Mouse (Mus musculus) spleen, postnatal 4 days (tissue): ENCODE data around the gene Abhd17a.
A peak's percentile ranks its signal among the peaks of the same experiment; 100 is the strongest.

Experiments used
- DNase-seq, 2 experiments: peaks; one replicate each; pipeline ENCODE4 v3.0.0; 2022; ENCODE audit warnings: low spot score in 2 of 2

The Abhd17a gene

DNA sequence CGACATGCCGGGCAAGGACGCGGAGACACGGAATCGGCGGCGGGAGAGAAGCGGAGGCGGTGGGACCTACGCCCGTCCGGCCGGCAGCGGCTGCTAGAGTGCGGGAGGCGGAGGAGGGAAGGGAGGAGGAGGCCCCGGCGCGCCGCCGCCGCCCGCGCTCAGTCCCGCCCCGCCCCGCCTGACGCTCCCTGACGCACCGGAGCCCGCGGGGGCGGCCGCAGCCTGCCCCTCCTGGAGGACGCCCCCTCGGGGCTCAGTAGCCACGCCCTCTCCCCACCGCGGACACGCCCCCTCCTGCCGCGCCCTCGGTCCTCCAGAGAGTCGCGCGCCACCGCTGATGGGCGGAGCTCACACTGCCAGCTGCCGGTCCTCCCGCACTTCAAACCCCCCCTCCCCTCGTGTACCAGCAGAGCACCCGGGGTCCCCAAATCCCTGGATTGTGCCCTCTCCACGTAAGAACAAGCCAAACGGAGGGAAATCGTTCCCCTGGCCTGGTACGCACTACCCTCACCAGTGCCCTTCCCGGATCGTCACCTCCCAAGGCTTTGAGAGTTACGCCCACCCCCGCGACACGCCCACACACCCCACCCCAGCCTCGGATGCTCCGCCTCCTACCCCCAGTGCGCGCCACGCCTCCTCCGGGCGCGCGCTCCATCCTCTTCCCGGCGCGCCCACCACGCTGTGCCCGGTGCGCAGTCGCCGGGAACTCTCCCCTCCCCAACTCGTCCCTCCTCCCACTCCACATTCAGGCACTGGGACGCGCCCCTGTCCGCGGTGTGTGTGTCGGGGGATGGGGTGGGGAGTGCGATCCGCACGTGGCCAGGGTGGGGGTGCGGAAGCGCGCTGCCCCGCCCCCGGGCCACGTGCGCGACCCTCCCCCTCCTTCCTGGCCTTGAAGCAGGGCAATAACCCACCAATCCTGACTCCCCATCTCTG, 12.7 kb downstream of the Abhd17a start, which contains the start of gene Klf16:
Klf16 (minus strand) TSS at position 127 of the 936 bp plus-strand sequence.
- DNase-seq: peak; percentile 100

DNA sequence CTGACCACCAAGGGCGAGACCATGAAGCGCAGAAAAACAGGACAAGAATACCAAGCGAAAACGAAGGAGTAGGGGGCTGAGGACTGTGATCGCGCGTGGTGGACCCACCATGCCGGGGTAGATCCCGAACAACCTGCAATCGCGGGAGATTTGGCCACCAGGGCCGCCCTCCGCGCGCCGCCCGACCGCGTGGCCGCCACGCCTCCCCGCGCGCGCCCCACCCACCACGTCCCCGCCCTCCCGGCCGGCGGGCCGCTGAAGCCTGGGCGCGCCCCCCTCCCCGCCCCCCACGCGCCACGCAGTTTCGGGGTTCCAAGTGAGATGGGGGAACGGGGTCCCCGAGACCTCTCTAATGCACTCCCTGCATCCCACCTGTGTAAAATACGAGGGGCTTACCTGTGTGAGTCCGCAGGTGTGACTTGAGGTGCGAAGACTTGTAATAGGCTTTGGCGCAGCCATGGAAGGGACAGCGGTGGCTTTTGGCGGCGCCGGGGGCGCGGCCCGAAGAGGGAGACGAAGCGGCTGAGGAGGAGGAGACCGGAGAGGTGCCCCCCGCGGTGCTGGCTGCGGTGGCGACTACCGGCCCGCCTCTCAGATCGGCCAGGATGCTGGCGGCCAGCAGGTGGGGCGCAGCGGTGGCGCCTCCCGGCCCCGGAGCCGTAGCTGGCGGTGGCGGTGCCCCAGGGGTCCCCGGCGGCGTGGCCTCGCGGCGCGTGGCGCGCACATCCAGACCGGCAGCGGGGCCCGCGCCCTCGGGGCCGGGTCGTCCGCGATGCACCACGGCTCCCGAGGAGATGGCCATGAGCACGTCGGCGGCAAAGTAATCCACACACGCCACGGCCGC, 13.6 kb downstream of the Abhd17a start:
- DNase-seq: peak; percentile 79 to 90

DNA sequence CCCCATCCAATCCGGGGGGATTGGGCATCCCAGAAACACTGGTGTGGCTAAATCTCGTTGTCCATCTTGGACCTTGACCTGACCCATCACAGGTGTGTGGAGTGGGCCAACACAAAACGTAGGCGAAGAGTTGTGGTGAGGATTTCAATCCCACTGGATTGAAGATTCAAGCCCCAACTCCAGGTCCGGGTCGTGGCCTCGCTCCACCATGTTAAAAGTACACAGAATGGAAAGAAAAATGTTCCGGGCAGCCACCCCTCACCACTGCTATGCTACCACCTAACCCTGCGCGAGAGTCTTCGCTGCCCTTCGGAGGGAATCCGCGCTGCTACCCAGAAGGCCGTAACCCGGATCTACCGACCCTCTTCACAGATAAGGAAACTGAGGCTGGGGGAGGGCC, 14.2 kb downstream of the Abhd17a start:
- DNase-seq: peak in 1 of 2 experiments; percentile 70

DNA sequence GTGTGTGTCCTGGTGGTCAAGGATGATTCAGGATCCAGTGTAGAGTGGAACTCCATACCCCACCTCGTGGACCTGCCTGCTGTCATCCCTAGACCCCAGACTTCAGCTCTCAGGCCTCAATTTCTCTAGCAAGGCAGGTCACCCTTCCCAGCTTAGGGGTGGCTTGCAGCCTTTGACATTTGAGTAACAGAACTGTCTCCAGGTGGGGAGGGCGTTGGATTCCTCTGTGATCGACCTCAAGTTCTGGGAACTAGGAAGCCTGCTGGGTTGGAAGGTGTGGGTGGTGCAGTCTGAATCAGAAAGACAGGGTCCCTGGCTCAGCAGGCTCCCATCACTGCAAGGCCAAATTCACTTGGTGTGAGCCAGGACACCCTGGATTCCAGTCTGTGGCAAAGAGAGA, 15.2 kb downstream of the Abhd17a start:
- no peak for DNase-seq

DNA sequence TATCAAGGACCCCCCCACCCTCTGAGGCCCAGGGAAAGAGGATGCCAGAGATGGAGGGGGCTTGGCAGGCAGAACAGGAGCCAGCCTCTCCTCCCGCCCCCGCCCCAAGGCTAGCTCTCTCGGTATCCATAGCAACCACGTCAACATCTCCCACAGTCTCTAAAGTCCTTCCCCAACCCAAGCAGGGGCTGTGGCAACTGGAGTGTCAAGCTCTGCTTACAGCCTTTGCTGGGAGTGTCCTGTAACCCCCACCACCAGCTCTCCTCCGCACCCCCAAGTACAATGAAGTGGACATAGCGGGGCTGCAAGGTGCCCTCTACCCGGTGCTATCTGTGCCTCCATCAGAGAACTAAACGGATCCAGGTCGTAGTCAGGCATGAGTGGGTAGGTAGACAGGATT, 16.2 kb downstream of the Abhd17a start:
- no peak for DNase-seq

DNA sequence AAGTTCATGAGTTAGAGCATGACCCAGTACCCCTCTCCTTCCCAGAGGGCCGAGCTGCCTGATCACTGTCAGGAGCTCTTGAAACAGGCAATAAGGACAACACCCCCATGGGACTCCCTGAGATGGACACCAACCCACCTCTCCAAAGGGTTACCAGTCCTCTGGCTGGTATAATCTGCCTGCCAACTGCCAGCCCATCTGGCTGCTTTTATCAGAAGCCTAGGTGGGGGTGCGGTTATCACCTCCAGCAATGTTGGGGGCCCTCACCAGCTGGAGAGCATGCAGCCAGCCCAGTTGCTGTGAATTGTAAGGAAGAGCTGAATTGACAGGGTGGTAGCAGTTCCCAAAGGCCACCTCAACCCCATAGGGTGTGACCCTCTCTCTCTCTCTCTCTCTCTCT, 17.7 kb downstream of the Abhd17a start:
- DNase-seq: peak; percentile 78 to 81

DNA sequence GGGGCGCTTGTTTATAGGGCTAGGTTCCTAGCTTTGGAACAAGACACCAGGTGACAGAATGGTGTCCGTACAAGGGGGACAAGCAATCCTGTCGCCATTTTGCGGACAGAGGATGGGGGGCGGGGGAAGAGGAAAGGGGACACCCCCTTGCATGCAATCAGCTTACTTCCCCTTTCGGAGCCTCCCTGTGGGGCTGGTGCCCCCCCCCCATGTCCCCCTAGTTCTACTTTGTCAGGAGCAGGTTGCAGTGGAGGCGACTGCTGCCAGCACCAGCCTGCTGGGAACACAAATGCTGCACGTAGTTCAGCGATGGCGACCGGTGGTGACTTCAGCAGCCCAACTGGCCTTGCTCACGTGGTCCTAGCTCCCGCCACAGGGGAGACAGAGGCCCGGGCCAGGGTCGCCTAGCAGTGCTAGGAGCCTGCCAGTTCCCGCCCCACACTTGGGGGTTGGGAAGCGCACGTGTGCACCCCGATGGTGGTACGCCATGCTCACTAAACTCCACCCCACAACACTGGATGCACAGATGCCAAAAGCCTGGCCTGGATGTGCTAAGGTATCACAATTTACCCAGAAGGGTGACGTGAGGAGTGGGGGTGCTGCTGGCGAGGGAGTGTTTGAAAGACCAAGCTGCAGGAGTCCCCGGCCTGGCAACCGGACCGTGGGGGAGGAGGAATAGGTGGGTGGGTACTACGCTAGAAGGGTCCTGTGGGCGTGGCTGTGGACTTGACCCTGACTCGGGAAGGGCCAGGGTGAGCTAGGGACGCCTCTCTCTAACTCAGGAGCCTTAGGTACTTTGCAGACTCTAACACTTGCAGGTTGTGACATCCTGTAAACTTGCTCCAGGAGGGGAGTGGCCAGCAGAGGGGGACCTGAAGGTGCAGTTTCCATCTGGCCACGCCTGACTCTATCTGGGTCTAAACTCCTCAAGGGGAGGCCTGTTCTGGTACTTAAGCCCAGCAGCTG, 19.0 kb downstream of the Abhd17a start:
- DNase-seq: peak; percentile 69 to 78

DNA sequence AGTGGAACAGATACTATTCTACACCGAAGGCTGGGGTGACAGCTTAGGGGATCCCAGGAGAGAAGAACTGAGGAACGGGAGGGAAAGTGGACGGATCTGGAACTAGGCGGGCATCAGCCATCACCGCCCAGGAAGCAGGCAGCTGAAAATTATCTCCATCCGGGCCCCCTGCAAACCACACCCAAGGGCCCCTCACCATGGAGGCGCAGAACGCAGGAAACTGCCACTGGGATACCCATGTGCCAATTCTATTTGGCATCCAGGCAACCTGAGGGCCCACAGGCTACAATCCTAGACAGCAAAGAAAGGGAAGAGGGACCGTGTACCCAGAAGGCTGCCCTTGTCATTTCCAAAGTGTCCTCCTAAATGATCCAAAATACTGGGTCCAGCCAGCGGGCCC, 19.7 kb downstream of the Abhd17a start:
- DNase-seq: peak; percentile 39 to 72

DNA sequence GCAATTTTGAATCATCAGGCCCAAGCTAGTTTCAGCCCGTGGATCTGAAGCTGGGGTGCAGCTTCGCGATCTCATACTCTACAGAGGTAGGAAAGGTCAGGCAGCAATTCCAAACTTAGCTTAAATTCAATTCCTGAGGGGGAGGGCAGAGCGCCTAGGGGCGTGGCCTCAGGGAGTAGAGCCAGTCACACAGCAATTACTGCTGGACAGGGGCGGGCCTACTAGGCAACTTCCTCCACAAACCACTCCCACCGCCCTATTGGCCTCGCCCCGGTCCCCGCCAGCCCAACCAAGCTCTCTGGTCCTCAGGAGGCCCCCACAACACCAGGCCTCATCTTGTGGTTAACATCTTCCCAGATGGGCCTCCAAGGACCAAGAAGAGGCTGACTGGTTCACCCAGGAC, 20.5 kb downstream of the Abhd17a start:
- peak; percentile 92 to 93 for DNase-seq

DNA sequence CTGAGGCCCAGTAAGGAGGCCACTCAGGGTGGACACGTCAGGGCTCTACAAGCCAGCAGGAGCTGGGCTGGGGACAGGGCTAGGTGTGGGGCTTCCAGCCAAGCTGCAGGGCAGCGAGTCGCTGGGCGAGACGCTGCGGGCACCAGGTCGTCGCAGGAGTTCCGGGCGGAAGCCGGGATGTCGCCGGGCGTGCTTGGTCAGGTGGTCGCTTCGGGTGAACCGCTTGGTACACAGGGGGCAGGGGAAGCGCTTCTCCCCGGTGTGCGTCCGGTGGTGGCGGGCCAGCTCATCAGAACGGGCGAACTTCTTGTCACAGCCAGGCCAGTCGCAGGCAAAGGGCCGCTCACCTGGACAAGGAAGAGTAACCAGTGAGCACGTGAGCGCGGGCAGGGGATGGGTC, 21.3 kb downstream of the Abhd17a start:
- DNase-seq: peak; percentile 32 to 73

DNA sequence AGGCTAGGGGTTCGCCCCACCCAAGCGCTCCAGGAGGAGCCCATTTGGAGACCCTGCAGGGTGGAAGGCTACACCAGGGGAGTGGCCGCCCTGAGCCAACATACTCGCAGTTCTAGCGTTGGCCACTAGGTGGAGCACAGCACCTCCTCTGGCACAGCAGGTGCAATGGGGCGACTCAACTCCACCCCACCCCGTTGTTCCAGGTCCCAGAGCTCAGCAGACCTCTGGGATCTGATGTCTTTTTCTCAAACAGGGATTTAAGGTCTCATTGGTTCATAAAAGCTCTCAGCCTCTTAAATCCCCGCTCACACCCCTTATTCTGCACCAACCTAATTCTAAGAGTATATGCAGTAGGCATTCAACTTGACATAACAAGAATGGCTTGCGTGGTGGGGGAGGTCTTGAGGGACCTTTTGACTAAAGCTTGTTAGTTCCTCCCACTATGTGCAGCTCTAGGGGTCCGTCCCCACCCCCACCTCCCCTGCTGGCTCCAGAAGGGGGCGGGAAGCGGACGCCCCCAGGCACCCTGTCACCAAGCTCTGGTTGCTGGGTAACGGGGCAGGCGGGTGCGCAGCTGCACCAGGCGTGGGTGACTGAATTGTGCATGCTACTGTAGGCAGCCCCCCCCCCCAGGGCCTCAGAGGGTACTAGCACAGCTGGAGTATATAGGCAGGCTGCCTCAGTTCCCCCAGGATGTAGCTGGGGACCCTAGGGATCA, 23.6 kb downstream of the Abhd17a start:
- DNase-seq: peak; percentile 91 to 98

DNA sequence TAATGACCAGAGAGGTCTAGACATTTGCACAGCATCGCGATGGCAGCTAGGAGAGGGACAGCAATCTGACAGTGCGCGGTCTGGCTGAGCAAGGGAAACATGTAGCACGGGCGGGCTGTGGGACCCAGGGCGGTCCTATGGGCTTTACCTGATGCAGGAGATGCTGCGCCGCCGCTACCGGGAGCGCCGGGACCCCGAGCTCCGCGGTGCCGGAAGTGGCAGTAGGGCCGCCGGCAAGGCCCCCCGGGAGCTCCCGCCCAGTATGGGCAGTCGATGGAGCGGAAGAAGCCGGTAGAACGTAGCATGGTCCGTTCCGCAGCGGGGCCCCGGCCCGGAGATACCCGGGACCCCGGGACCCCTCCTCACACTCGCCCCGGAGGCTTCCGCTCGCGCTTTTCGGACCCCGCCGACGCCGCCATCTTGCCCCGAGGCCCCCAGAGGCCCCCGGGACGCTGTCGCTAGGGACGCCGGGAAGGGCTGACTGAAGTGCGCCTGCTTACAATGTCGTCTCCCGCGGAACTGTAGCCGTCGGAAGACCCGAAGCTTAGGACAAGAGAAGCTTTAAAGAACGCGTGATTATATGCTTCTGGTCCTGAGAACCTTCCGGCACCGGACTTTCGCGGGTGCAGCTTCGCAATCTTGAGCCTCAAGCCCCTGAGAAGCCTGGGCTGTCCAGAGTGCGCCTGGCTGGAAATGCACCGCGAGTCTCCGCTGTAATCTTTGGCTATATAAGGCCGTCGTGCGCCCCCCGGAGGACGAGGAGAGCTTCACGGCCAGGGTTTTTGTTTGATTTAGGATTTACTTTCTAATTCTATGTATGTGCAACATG, 28.8 kb downstream of the Abhd17a start, which contains the start of gene Rexo1:
Rexo1 (minus strand) TSS at position 445 of the 829 bp plus-strand sequence.
- peak; percentile 94 to 97 for DNase-seq

DNA sequence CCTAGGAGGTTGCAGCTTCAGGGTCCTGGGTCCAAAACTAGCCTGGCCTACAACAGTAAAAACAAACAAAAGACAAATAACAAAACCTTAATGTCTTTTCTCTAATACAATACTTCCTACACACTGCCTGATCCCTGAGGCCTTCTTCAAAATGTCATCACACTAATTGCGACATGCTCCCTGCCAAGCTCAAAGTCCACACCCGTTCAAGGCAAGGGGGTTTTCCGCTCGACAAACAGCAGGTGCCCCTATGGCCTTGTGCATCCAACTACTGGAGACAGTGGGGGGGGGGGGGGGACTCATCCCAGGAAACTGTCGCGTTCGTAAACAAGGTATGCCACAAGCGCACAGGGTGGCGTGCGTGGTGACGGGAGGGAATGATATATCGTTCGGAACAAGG, 29.5 kb downstream of the Abhd17a start:
- DNase-seq: no peak

DNA sequence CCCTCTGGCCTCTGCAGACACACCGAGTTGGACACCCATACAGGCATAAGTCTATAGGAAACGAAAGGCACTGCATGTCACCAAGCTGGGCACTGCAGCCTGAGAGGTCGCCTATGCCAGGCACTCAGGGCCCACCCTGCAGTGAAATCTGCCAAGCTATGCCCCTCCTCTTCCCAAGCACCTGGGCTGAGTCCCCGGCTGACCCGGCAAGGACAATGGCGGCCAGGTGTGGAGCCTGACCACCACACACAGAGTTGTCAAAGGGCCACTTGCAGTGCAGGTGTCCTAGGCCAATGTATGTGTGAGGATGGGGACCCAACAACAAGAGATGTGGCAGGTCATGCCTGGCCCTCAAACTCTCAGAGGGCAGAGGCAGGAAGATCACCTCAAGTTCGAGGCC, 30.7 kb downstream of the Abhd17a start:
- DNase-seq: no peak

DNA sequence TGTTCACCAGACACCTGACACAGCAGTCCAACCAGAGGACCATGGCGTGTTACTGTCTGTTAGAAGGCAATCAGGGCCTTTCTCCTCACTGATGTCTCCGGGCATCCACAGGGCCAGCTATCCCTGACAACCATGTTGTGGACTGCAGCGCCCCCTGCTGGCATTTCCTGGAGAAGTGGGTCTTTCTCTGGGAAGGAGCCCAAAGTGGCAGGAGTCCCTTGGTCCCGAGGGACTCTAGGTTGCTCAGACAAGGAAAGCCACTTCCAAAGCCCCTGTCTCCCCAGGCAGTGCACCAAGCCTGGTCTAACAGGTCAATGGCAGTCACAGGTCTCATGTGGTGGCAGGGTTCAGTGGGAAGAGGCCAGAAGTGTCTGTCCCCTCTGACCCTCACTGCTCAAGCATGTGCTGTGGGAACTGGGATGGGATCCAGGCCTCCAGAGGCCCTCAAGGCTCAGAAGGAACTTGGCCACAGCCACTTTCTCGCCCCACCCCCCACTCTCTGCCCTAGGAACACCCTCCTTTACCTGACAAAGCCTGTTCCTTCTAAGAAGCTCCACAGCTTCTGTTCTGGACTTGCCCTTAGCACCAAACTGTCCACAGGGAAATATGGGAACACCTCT, 32.7 kb downstream of the Abhd17a start:
- peak; percentile 86 to 97 for DNase-seq

DNA sequence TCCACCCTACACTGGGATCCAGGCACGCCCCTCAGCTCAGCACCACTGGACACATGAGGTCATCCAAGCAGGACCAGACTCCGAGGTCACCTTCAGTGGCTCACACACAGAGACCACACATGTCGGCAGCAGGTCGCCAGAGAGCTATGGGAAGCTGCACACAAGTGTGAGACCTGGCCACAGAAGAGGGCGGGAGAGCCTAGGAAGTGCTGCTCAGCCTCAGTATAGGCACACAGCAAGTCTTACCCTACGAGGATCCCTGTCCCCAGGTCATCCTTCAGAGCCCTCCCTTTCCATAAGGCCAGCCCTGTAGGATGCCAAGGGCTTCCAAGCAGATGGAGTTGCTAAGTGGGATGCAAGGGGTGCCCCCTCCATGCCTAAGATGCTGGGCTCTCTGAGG, 36.1 kb downstream of the Abhd17a start:
- no peak for DNase-seq

DNA sequence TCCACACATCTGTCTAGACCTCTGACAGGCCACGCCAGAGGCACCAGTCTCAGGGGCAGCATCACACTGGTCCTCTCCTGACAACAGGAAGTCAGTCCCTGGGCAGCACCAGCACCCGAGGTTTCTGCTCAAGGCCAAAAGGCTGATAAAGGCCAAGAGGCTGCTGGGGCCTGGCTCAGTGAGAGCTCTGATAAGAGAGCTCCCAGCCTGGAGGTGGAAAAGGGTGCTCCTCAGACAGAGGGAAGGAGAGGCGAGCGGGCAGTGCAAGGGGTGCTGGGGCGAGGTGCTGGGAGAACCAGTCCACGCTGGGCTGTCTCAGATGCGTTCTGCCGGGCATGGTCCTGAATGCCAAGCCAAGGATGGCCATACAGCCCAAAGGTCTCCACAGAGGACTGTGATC, 36.6 kb downstream of the Abhd17a start:
- DNase-seq: peak; percentile 78 to 84

DNA sequence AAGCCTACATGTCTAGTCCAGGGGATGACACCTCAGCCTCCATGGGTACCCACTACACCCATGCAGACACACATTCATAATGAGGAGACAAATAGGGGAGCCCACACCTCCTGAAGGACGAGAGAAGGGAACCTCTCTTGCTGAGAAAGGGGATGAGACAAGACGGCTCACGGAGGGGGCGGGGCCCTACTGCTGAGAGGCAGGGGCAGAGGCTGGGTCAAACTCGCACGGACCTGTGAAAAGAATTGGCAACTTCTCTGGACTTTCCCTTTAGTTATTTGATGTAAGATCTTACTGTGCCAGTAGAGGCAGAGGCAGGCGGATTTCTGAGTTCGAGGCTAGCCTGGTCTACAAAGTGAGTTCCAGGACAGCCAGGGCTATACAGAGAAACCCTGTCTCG, 37.8 kb downstream of the Abhd17a start:
- DNase-seq: no peak

DNA sequence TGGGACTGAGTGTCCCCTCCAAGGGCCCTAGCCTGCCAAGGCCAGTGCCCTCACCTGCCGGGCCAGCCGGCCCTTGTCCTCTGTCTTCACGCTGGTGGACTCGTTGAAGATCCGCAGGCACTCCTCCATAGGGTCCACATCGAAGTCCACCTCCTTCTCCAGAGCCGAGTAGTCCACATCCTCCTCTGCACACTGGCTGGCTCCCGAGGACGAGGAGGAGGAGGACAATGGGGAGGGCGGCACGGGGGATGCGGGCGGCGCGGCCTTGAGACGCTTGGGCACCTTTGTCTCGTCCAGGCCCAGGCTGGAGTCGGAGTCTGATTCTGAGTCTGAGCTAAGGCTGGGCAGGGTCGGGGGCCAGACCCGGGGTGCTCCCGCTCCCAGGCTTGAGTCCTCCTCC, 40.9 kb downstream of the Abhd17a start:
- no peak for DNase-seq
